Mouse (Mus musculus): ENCODE data around the gene Slc27a1.
A peak's percentile ranks its signal among the peaks of the same experiment; 100 is the strongest.

The Slc27a1 gene

GRCm38 (mm10) chr8:71568387-71568937 is at the start of gene Slc27a1:
Slc27a1 (plus strand) TSS chr8:71568882.
- DNase-seq = peak; percentile 61 to 64

GRCm38 (mm10) chr8:71519037-71519825 is 49.5 kb upstream of the Slc27a1 start:
- DNase-seq = peak; percentile 56

GRCm38 (mm10) chr8:71521634-71522033 is 47.0 kb upstream of the Slc27a1 start:
- DNase-seq = peak; percentile 92 to 93

GRCm38 (mm10) chr8:71525226-71526050 is 43.2 kb upstream of the Slc27a1 start, which contains the start of gene Ccdc194:
Ccdc194 (minus strand) TSS chr8:71525711.
- no peak for DNase-seq

- no peak for DNase-seq
These were observed 42.4 kb upstream of the Slc27a1 start for GRCm38 (mm10) chr8:71526272-71526671.

GRCm38 (mm10) chr8:71527162-71527870 is 41.4 kb upstream of the Slc27a1 start:
- no peak for DNase-seq

GRCm38 (mm10) chr8:71528362-71529073 is 40.2 kb upstream of the Slc27a1 start:
- DNase-seq = no peak

GRCm38 (mm10) chr8:71530735-71531467 is 37.8 kb upstream of the Slc27a1 start:
- DNase-seq = peak; percentile 70 to 74

- DNase-seq = no peak
These were observed 34.3 kb upstream of the Slc27a1 start for GRCm38 (mm10) chr8:71534263-71534810.

- no peak for DNase-seq
These were observed 33.0 kb upstream of the Slc27a1 start for GRCm38 (mm10) chr8:71535663-71536062.

GRCm38 (mm10) chr8:71537028-71537867 is 31.4 kb upstream of the Slc27a1 start, which contains the start of gene Bst2:
Bst2 (minus strand) TSS chr8:71537456.
- peak in 1 of 2 experiments; percentile 27 for DNase-seq

GRCm38 (mm10) chr8:71542632-71543343 is 25.9 kb upstream of the Slc27a1 start, which contains the start of gene Mvb12a:
Mvb12a (plus strand) TSS chr8:71542922.
- peak; percentile 94 to 99 for DNase-seq

- DNase-seq = no peak
These were observed 24.9 kb upstream of the Slc27a1 start for GRCm38 (mm10) chr8:71543755-71544154.

- no peak for DNase-seq
These were observed 23.6 kb upstream of the Slc27a1 start for GRCm38 (mm10) chr8:71545053-71545452.

GRCm38 (mm10) chr8:71547590-71547989 is 21.1 kb upstream of the Slc27a1 start:
- no peak for DNase-seq

- no peak for DNase-seq
These were observed 17.9 kb upstream of the Slc27a1 start for GRCm38 (mm10) chr8:71550754-71551153.

GRCm38 (mm10) chr8:71552770-71553169 is 15.9 kb upstream of the Slc27a1 start:
- DNase-seq = no peak

GRCm38 (mm10) chr8:71554001-71554400 is 14.7 kb upstream of the Slc27a1 start:
- no peak for DNase-seq

- DNase-seq = no peak
These were observed 14.0 kb upstream of the Slc27a1 start for GRCm38 (mm10) chr8:71554644-71555043.
